Mouse (Mus musculus): ENCODE results near the gene Huwe1. TPM values are rescaled to one million over a fixed set of nuclear protein-coding genes. Genes with fewer than 3 reads are reported as not detected.

The Huwe1 gene
- 201 TPM for polyA plus RNA-seq (2014; fragmentation: Illumina TruSeq; extraction: RNeasy Lipid Tissue Mini Kit (QIAGEN cat#74804))

GRCm38 (mm10) chrX:151800701-151801511, at the start of gene Huwe1:
Huwe1 (plus strand) TSS chrX:151800807.

Other genes with a start within 250 kb of the Huwe1 start
- gene Hsd17b10, start 201.0 kb downstream of the Huwe1 start, polyA plus RNA-seq (2014; fragmentation: Illumina TruSeq; extraction: RNeasy Lipid Tissue Mini Kit (QIAGEN cat#74804)): 107 TPM
- 1.1 TPM for gene Ribc1, start 215.5 kb downstream of the Huwe1 start, polyA plus RNA-seq (2014; fragmentation: Illumina TruSeq; extraction: RNeasy Lipid Tissue Mini Kit (QIAGEN cat#74804))
- 118 TPM for gene Smc1a, start 215.6 kb downstream of the Huwe1 start, polyA plus RNA-seq (2014; fragmentation: Illumina TruSeq; extraction: RNeasy Lipid Tissue Mini Kit (QIAGEN cat#74804))

Data from ovary, adult 10 weeks (tissue).